Mouse (Mus musculus) cerebellum, adult 9-11 months (tissue): ENCODE measurements around the gene Tex13a.

Source experiments
- DNase-seq: peaks from one replicate; pipeline ENCODE4 v3.0.0; 2022

The Tex13a gene

GRCm38 (mm10) chrX:138209480-138209879 is at the start of gene Tex13a:
TSS of gene Tex13a (minus strand) at chrX:138209580.
- DNase-seq, result no peak

DNA sequence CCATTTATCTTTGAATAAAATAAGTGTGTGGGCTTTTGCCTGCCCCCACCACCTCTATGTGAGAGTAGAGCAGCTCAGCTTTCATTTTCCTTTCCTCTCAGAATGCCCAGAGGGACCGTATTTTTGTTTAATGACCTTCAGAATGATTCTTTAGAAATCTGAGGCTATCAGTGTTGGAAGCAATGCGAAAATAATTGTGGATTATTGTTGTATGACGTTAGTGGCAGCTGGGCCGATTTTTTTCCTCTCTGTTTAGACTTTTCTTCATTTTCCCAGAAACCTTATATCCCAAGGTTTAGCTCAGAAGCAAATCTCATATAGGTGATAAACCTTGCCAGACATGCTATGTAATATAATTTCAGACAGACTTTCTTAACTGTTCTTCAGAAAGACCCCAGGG is 25.2 kb upstream of the Tex13a start:
- DNase-seq, result no peak

DNA sequence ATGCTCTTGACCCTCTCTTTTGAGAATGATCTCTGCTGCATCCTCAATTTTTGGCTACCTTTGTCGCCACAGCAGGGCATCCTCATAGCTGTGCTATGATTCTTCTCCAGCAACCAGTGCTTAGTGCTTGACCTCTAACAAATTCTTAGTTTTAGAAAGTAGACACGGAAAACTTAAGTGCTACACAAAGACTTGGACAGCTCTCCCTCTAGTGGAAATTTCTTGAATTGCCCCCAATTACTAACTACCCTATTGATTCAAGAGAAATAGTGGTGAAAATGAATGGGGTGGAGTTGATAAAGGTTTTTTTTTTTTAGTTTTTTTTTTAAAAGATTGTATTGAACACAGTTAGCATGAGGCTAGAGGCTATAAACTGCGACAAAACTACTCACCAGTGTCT is 39.2 kb downstream of the Tex13a start:
- no peak for DNase-seq
